Mouse (Mus musculus): Measurements from ENCODE around the gene Lamb2.

GRCm38 (mm10) chr9:108507619-108508434, 28.3 kb downstream of the Lamb2 start, which contains the start of gene Qars:
- TF ChIP-seq CTCF (IDR thresholded peaks at IDR 0.05; ENCODE audit: borderline replicate concordance, extremely low read depth, insufficient read depth, insufficient read length) (no peak), POLR2A (IDR thresholded peaks at IDR 0.05; ENCODE audit: borderline replicate concordance, extremely low read depth, insufficient read depth, insufficient read length, poor library complexity, severe bottlenecking) (no peak)
